Mouse (Mus musculus): Measurements from ENCODE around the gene Rela. TPM values are rescaled to one million over a fixed set of nuclear protein-coding genes. Genes with fewer than 3 reads are reported as not detected.

The Rela gene
- total and polyA plus RNA-seq, 3 experiments: 12.1 to 51.9 (median 21.0) TPM

- no peak for TF ChIP-seq MEF2A (IDR thresholded peaks at IDR 0.05; ENCODE audit: borderline replicate concordance, low read depth, low read length)
- TF ChIP-seq POLR2A (IDR thresholded peaks at IDR 0.05; ENCODE audit: low read depth, low read length): no peak
- no peak for TF ChIP-seq MXI1 (IDR thresholded peaks at IDR 0.05; ENCODE audit: low read depth, low read length)
- TF ChIP-seq NELFE (IDR thresholded peaks at IDR 0.05; ENCODE audit: low read depth, low read length): no peak
- no peak for TF ChIP-seq MAX (IDR thresholded peaks at IDR 0.05; ENCODE audit: low read length)
- TF ChIP-seq NRF1 (IDR thresholded peaks at IDR 0.05; ENCODE audit: low read depth, low read length): no peak
- TF ChIP-seq BHLHE40 (IDR thresholded peaks at IDR 0.05; ENCODE audit: low read depth, low read length): no peak
- no peak for TF ChIP-seq IRF4 (IDR thresholded peaks at IDR 0.05; ENCODE audit: low read depth, low read length)
- H3K9me3 ChIP-seq (replicated peaks; ENCODE audit: low read length): no peaks in the 10 kb centered on the region
- peaks cover 72 to 84% of the 10 kb centered on the region in 2 experiments for H3K36me3 ChIP-seq (replicated peaks in 1 of 2; ENCODE audit: control insufficient read depth in 1 of 2, insufficient read depth in 1 of 2, low read length in 1 of 2)
- in situ Hi-C loops (cut with MboI; ENCODE audit: low pct_ligation_motif_present, low pct_unique_long_range_greater_than_20kb, low sequenced_read_pairs) (no loop called here), dilution Hi-C loops (cut with MboI; ENCODE audit: extremely low pct_ligation_motif_present, extremely low pct_unique_long_range_greater_than_20kb, low sequenced_read_pairs) (no loop called here)
- no peaks in the 10 kb centered on the region for H3K27me3 ChIP-seq (replicated peaks)
- no peak overlapping the region for H3K9ac ChIP-seq (ENCODE audit: insufficient read depth, low read depth)
- no peak for DNase-seq (ENCODE audit: extremely low read depth)
- no peak overlapping the region for H3K4me2 ChIP-seq (ENCODE audit: insufficient read depth, low read depth, poor library complexity, severe bottlenecking)
- no peak overlapping the region for H3K4me3 ChIP-seq (replicated peaks in 1 of 3; ENCODE audit: low read depth in 2 of 3, low read length in 2 of 3, poor library complexity in 1 of 3)
- H3K27ac ChIP-seq (ENCODE audit: insufficient read depth, low read depth): no peak overlapping the region
- H3K4me1 ChIP-seq (ENCODE audit: control insufficient read depth in 1 of 2, insufficient read depth in 2 of 2): peaks cover 9 to 23% of the 10 kb centered on the region in 2 experiments
- no peaks in the 10 kb centered on the region for H3K79me2 ChIP-seq (replicated peaks; ENCODE audit: control insufficient read depth, extremely low read depth, insufficient read depth, poor library complexity, severe bottlenecking)
These were observed 8.0 kb downstream of the Rela start for GRCm38 (mm10) chr19:5645280-5645679.

GRCm38 (mm10) chr19:5646731-5647330 lies 9.5 kb downstream of the Rela start:
- DNase-seq (ENCODE audit: extremely low read depth): no peak
- Histone ChIP-seq H3K27me3 (replicated peaks) (no peaks in the 10 kb centered on the region), H3K4me2 (ENCODE audit: insufficient read depth, low read depth, poor library complexity, severe bottlenecking) (no peak overlapping the region), H3K27ac (ENCODE audit: insufficient read depth, low read depth) (no peak overlapping the region), H3K79me2 (replicated peaks; ENCODE audit: control insufficient read depth, extremely low read depth, insufficient read depth, poor library complexity, severe bottlenecking) (no peaks in the 10 kb centered on the region), H3K4me1 (ENCODE audit: control insufficient read depth in 1 of 2, insufficient read depth in 2 of 2) (peaks cover 9 to 23% of the 10 kb centered on the region in 2 experiments), H3K9ac (ENCODE audit: insufficient read depth, low read depth) (no peak overlapping the region), H3K36me3 (replicated peaks in 1 of 2; ENCODE audit: control insufficient read depth in 1 of 2, insufficient read depth in 1 of 2, low read length in 1 of 2) (peaks cover 70 to 84% of the 10 kb centered on the region in 2 experiments), H3K4me3 (replicated peaks in 1 of 3; ENCODE audit: low read depth in 2 of 3, low read length in 2 of 3, poor library complexity in 1 of 3) (no peak overlapping the region), H3K9me3 (replicated peaks; ENCODE audit: low read length) (no peaks in the 10 kb centered on the region)
- in situ Hi-C loops (cut with MboI; ENCODE audit: low pct_ligation_motif_present, low pct_unique_long_range_greater_than_20kb, low sequenced_read_pairs): no loop called here
- dilution Hi-C loops (cut with MboI; ENCODE audit: extremely low pct_ligation_motif_present, extremely low pct_unique_long_range_greater_than_20kb, low sequenced_read_pairs): no loop called here
- TF ChIP-seq NELFE (IDR thresholded peaks at IDR 0.05; ENCODE audit: low read depth, low read length) (no peak), MAFK (IDR thresholded peaks at IDR 0.05; ENCODE audit: insufficient replicate concordance, low read length) (no peak), IRF4 (IDR thresholded peaks at IDR 0.05; ENCODE audit: low read depth, low read length) (no peak), PAX5 (IDR thresholded peaks at IDR 0.05; ENCODE audit: low read length) (no peak), ZKSCAN1 (IDR thresholded peaks at IDR 0.05; ENCODE audit: borderline replicate concordance, low read depth, low read length) (no peak), HCFC1 (IDR thresholded peaks at IDR 0.05; ENCODE audit: low read depth, low read length) (no peak), GABPA (IDR thresholded peaks at IDR 0.05; ENCODE audit: insufficient replicate concordance, low read depth, low read length) (no peak), MEF2A (IDR thresholded peaks at IDR 0.05; ENCODE audit: borderline replicate concordance, low read depth, low read length) (no peak), MAZ (IDR thresholded peaks at IDR 0.05; ENCODE audit: low read depth, low read length) (no peak), TCF12 (IDR thresholded peaks at IDR 0.05; ENCODE audit: low read depth, low read length) (no peak), TBP (conservative IDR thresholded peaks at IDR 0.05; ENCODE audit: low read depth, low read length) (no peak), KAT2A (IDR thresholded peaks at IDR 0.05; ENCODE audit: insufficient replicate concordance, low read length) (no peak), POLR2A (IDR thresholded peaks at IDR 0.05; ENCODE audit: low read depth, low read length) (no peak), SMC3 (IDR thresholded peaks at IDR 0.05; ENCODE audit: low read depth, low read length) (no peak), CHD1 (IDR thresholded peaks at IDR 0.05; ENCODE audit: low read depth, low read length) (no peak), SIN3A (IDR thresholded peaks at IDR 0.05; ENCODE audit: low read length) (no peak), ZC3H11A (IDR thresholded peaks at IDR 0.05; ENCODE audit: low read depth, low read length) (no peak), EP300 (IDR thresholded peaks at IDR 0.05; ENCODE audit: low read length) (no peak)

All from CH12.LX (cell line).